Mouse (Mus musculus): ENCODE data around the gene Muc3a. TPM values are rescaled to one million over a fixed set of nuclear protein-coding genes. Genes with fewer than 3 reads are reported as not detected.

The Muc3a gene
- polyA plus RNA-seq, 1 experiment from 2014 or later: not detected

Other genes with a start within 250 kb of the Muc3a start
- gene Cldn15, start 245.8 kb downstream of the Muc3a start, polyA plus RNA-seq (2014; fragmentation: Nextera tagmentation; extraction: Ambion mirVana): 0.08 TPM in 1 of 2 replicates, not detected in the other
- 26.4 and 32.6 TPM in 2 replicates for gene Plod3, start 225.4 kb downstream of the Muc3a start, polyA plus RNA-seq (2014; fragmentation: Nextera tagmentation; extraction: Ambion mirVana)
- 104 and 114 TPM in 2 replicates for gene Znhit1, start 224.4 kb downstream of the Muc3a start, polyA plus RNA-seq (2014; fragmentation: Nextera tagmentation; extraction: Ambion mirVana)
- gene Vgf, start 186.0 kb downstream of the Muc3a start, polyA plus RNA-seq (2014; fragmentation: Nextera tagmentation; extraction: Ambion mirVana): not detected in 2 replicates
- 135 and 145 TPM in 2 replicates for gene Ap1s1, start 166.3 kb downstream of the Muc3a start, polyA plus RNA-seq (2014; fragmentation: Nextera tagmentation; extraction: Ambion mirVana)
- gene Serpine1, start 140.1 kb downstream of the Muc3a start, polyA plus RNA-seq (2014; fragmentation: Nextera tagmentation; extraction: Ambion mirVana): 0.16 and 0.52 TPM in 2 replicates
- gene Trim56, start 96.2 kb downstream of the Muc3a start, polyA plus RNA-seq (2014; fragmentation: Nextera tagmentation; extraction: Ambion mirVana): 8.2 and 9.1 TPM in 2 replicates
- gene Muc3, start 63.1 kb downstream of the Muc3a start, polyA plus RNA-seq (2014; fragmentation: Nextera tagmentation; extraction: Ambion mirVana): not detected in 2 replicates
- gene Ache, start 75.1 kb upstream of the Muc3a start, polyA plus RNA-seq (2014; fragmentation: Nextera tagmentation; extraction: Ambion mirVana): 1.3 and 1.7 TPM in 2 replicates
- 7.4 and 7.6 TPM in 2 replicates for gene Ufsp1, start 82.2 kb upstream of the Muc3a start, polyA plus RNA-seq (2014; fragmentation: Nextera tagmentation; extraction: Ambion mirVana)
- gene Srrt, start 95.3 kb upstream of the Muc3a start, polyA plus RNA-seq (2014; fragmentation: Nextera tagmentation; extraction: Ambion mirVana): 175 and 177 TPM in 2 replicates
- gene Trip6, start 102.0 kb upstream of the Muc3a start, polyA plus RNA-seq (2014; fragmentation: Nextera tagmentation; extraction: Ambion mirVana): 56.5 and 57.2 TPM in 2 replicates
- gene Slc12a9, start 121.2 kb upstream of the Muc3a start, polyA plus RNA-seq (2014; fragmentation: Nextera tagmentation; extraction: Ambion mirVana): 4.7 and 6.4 TPM in 2 replicates
- 71.2 and 76.7 TPM in 2 replicates for gene Ephb4, start 137.7 kb upstream of the Muc3a start, polyA plus RNA-seq (2014; fragmentation: Nextera tagmentation; extraction: Ambion mirVana)